Mouse (Mus musculus): ENCODE data around the gene Prkar1a.
A peak's percentile ranks its signal among the peaks of the same experiment; 100 is the strongest.

Prkar1a gene

GRCm38 (mm10) chr11:109649206-109649605, at the start of gene Prkar1a:
Gene Prkar1a, plus strand, starts transcription at chr11:109649405.
- peak; percentile 8 for DNase-seq (ENCODE audit: low spot score)

- DNase-seq (ENCODE audit: low spot score) = no peak
Observed at GRCm38 (mm10) chr11:109607600-109607999, 41.6 kb upstream of the Prkar1a start.

GRCm38 (mm10) chr11:109608976-109609625, 40.1 kb upstream of the Prkar1a start:
- no peak for DNase-seq (ENCODE audit: low spot score)

- peak; percentile 30 for DNase-seq (ENCODE audit: low spot score)
Observed at GRCm38 (mm10) chr11:109610046-109610794, 39.0 kb upstream of the Prkar1a start.

- peak; percentile 74 for DNase-seq (ENCODE audit: low spot score)
Observed at GRCm38 (mm10) chr11:109610795-109611302, 38.4 kb upstream of the Prkar1a start.

- DNase-seq (ENCODE audit: low spot score) = peak; percentile 99
Observed at GRCm38 (mm10) chr11:109611303-109612149, 37.7 kb upstream of the Prkar1a start, which contains the start of gene Wipi1. Gene Wipi1, minus strand, starts transcription at chr11:109611967.

GRCm38 (mm10) chr11:109612871-109613529, 36.2 kb upstream of the Prkar1a start:
- DNase-seq (ENCODE audit: low spot score) = no peak

GRCm38 (mm10) chr11:109615286-109615685, 33.9 kb upstream of the Prkar1a start:
- DNase-seq (ENCODE audit: low spot score) = no peak

GRCm38 (mm10) chr11:109616352-109616751, 32.9 kb upstream of the Prkar1a start:
- no peak for DNase-seq (ENCODE audit: low spot score)

GRCm38 (mm10) chr11:109616766-109617165, 32.4 kb upstream of the Prkar1a start:
- no peak for DNase-seq (ENCODE audit: low spot score)

GRCm38 (mm10) chr11:109619055-109619454, 30.1 kb upstream of the Prkar1a start:
- peak; percentile 73 for DNase-seq (ENCODE audit: low spot score)

GRCm38 (mm10) chr11:109620356-109620755, 28.8 kb upstream of the Prkar1a start:
- DNase-seq (ENCODE audit: low spot score) = no peak

- DNase-seq (ENCODE audit: low spot score) = peak; percentile 81
Observed at GRCm38 (mm10) chr11:109621183-109621582, 28.0 kb upstream of the Prkar1a start.

- DNase-seq (ENCODE audit: low spot score) = peak; percentile 47
Observed at GRCm38 (mm10) chr11:109622518-109623037, 26.6 kb upstream of the Prkar1a start.

- no peak for DNase-seq (ENCODE audit: low spot score)
Observed at GRCm38 (mm10) chr11:109623238-109623637, 26.0 kb upstream of the Prkar1a start.

GRCm38 (mm10) chr11:109627648-109628047, 21.6 kb upstream of the Prkar1a start:
- DNase-seq (ENCODE audit: low spot score) = peak; percentile 41

- no peak for DNase-seq (ENCODE audit: low spot score)
Observed at GRCm38 (mm10) chr11:109628099-109628498, 21.1 kb upstream of the Prkar1a start.

GRCm38 (mm10) chr11:109629021-109629521, 20.1 kb upstream of the Prkar1a start:
- no peak for DNase-seq (ENCODE audit: low spot score)

- DNase-seq (ENCODE audit: low spot score) = peak; percentile 38
Observed at GRCm38 (mm10) chr11:109634928-109635327, 14.3 kb upstream of the Prkar1a start.

- no peak for DNase-seq (ENCODE audit: low spot score)
Observed at GRCm38 (mm10) chr11:109635871-109636395, 13.3 kb upstream of the Prkar1a start.
